Mouse (Mus musculus): ENCODE measurements around the gene Npnt. TPM values are rescaled to one million over a fixed set of nuclear protein-coding genes. Genes with fewer than 3 reads are reported as not detected.

Npnt gene
- polyA plus RNA-seq, 1 experiment = 0.03 TPM

DNA sequence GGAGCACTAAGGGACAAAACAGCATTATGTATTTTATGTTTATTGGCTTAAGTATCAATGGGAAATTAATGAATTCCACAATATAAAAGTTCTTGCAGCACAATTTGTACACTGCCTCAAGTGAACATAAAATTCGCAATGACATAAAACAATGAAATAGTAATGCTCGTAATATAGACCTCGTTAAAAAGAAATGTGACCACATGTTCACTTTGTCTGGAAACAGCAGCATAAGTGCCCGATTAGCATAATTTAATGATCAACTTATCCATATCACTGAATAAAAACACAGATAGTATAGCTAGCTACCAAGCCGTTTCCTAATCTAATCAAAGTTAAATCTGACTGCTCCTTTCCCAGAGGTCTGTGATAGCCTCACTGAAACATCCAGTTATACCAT lies 39.4 kb downstream of the Npnt start:
- TF ChIP-seq GATA1 (IDR thresholded peaks at IDR 0.05; ENCODE audit: low read length) = no peak

DNA sequence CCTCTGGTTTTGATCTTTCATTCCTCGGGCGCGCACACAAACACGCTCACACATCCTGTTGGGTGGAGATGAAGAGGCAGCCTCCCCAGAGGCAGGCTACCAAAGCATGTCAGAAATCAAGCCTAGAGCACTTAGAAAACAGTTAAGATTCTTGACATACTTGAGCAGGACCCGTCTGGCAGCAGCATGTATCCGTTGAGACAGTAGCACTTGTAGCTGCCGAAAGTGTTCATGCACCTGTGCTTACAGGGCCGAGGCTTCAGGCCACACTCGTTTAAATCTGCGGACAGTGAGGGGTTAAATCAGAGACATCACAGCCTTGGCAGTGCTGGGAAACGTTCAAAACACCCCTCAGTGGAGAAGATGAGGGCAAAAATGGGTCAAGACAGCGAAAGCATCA lies 40.4 kb downstream of the Npnt start:
- TF ChIP-seq GATA1 (IDR thresholded peaks at IDR 0.05; ENCODE audit: low read length) = no peak

DNA sequence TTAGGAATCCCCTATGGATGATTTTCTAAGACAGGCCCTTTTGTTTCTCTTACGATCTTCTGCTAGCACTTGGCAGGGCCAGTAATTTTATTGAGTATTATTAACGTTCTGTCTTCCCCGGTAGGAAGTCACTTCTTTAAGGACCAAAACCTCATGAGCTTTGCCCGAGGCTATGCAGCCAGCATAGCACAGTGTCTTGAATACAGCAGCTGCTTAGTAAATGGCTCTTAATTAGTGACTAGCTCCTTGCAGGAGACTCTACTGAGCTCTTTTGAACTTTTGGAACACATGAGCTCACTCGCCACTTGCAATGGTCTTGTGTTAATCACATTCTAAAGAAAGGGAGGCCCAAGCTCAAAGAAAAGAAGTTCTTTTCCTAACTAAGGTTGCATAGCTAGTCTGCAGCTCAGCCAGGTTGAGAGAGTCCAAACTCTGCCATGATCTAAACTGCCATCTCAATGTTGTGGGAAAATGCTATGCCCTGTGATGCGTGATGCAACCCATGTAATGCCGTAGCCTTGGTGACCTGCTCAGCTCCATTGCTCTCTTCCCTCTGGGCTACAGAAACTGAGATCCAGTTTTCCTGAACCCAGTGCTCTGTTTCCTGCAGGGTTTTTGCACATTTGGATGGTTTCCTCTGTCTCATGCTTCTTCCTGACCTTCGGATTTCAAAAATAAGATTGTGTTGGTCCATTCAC lies 42.4 kb downstream of the Npnt start:
- no peak for TF ChIP-seq GATA1 (IDR thresholded peaks at IDR 0.05; ENCODE audit: low read length)

DNA sequence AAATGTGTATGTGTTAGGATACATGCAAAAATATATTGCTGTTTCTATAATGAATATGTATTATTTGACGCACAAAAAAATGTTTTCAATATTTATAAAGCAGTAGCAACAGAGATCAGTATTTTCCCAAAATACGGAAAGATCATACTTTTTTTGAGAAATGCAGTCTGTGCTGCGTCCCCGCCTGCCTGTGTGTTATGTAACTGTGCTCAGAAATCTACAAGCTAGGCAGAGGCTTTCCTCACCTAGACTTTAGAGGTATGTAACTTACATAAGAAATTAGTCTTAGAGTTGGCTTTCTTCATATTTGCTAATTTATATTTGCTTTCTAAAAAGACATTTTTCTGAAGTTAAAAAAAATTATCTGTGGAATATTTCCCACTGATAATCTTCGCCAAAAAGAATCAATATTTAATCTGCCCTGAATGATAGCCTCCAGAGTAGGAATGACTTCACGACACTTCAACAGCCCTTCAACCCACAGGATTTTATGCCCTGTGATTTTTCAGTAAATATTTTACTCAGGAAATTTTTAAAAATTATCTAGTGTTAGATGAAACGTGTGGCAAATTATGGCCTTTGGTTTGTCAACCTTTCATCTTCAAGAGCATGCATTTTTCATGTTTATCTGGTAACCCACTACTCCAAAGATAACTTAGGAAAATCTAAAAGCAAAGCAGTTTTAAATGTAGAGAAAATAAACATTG lies 44.7 kb downstream of the Npnt start:
- no peak for TF ChIP-seq GATA1 (IDR thresholded peaks at IDR 0.05; ENCODE audit: low read length)

DNA sequence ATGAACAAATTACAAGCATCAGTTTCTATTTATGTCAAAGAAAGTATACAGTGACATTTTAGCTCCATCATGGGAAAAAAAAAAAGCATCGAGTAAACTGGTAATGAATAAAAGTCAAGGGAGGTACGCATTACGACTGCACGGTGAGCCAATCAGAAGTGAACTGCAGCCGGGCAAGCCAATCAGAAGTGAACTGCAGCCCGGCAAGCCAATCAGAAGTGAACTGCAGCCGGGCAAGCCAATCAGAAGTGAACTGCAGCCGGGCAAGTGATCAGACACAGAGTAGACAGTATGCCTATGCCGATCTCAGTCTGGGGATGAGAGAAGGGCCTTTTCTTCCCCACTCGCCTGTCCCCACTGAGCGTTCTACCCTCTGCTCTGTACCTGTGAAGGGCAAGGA lies 46.7 kb downstream of the Npnt start:
- no peak for TF ChIP-seq GATA1 (IDR thresholded peaks at IDR 0.05; ENCODE audit: low read length)

DNA sequence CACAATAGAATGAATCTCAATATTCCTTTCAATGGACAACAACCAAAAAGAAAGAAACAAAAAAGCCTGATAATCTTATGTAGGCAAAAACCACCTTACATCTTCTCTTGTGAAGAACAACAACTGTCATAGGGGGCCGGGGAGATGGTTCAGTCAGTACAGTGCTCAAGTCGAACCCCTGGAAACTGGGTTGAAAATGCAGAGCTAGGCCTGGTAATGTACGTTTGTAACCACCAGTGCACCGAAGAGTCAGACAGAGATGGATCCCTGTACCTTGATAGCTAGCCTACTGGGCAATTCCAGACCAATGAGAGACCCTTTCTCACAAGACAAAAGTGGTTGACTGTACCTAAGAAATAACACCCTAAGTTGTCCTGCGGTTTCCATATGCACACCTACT lies 47.2 kb downstream of the Npnt start:
- no peak for TF ChIP-seq GATA1 (IDR thresholded peaks at IDR 0.05; ENCODE audit: low read length)

DNA sequence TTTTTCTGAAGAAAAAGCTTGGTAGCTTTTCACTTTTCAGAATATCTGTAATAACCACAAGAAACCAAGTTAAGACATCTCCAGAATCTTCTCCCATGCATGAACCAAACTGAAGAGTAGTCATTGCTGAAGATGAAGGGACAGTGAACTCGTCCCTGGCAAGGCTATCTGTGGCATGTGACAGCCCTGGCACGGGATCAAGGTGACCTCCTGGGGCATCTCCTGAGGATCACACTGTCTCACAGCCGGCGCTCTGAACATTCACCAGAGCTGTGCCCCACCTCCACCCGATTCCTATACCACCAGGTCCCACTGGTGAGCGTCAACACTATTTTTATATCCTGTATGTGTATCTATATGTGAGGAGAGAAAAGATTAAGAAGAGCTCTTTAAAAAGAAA lies 47.9 kb downstream of the Npnt start:
- TF ChIP-seq GATA1 (IDR thresholded peaks at IDR 0.05; ENCODE audit: low read length) = no peak

DNA sequence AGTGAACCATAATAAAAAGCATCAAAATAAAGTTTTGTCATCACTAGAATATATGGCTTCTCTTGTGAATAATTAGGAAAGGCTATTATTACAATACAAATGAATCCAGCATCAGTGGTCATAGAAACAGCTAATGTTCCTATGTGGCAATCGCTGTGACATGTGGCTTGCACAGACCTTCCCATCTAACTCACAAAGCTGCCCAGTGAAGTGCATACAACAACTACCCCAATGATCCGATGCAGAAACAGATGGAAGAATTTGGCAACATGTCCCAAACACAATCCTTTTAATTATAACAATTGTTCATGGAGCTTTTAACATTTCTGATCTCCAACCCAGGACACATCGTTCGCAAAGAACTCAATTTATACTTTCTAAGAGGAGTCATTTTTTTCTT lies 52.2 kb downstream of the Npnt start:
- no peak for TF ChIP-seq GATA1 (IDR thresholded peaks at IDR 0.05; ENCODE audit: low read length)

DNA sequence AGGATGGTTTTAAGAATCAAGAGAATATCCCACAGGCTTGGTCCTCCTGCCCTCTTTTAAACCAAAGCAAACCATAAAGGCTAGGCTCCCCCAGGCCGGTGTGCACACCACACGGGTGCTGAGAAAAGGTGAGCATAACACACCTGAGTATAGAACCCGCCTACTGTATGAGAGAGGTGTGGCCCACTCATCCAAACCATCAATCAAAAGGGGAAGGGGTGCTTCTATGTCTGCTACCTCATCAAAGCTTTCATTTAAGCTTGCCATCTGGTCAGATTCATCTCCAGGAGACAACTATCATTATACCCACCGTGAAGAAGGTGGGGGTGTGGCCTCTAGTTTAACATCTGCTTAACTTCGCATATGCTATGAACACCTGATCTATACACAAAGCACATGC lies 52.7 kb downstream of the Npnt start:
- TF ChIP-seq GATA1 (IDR thresholded peaks at IDR 0.05; ENCODE audit: low read length) = no peak

DNA sequence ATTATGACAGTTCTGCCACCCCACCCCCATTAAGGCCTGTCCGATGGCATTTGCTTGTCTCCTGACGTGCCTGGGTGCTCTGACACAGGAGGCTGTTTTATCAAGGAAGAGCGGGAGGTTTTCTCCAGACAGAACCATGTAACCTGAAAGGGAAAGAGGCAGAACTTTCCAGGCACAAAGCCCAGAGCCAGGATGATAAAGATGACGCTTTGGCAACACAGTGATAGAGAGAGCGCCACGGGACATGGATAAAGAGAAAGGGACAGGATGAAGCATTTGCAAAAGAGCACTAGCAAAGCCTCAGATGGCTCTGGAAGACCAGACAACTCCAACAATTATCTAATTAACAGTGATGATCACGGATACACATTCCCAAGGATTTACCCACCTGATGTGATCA lies 56.0 kb downstream of the Npnt start:
- TF ChIP-seq GATA1 (IDR thresholded peaks at IDR 0.05; ENCODE audit: low read length) = no peak

DNA sequence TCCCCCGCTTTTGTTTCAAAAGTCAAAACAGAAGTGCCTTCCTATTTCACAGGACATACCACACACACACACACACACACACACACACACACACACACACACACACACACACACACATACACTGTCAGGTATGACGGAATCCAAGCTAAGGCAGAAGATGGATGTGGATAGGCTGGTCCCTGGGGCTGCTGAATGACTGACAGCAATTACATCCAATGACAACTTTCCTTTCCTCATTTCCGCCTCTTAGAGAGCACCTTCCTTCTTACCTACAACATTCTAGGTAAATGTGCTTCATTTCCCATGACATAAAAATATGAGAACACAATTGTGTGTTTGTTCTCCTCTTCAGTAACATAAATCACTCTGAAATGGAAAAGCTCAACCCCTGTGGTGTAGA lies 56.4 kb downstream of the Npnt start:
- TF ChIP-seq GATA1 (IDR thresholded peaks at IDR 0.05; ENCODE audit: low read length) = no peak

DNA sequence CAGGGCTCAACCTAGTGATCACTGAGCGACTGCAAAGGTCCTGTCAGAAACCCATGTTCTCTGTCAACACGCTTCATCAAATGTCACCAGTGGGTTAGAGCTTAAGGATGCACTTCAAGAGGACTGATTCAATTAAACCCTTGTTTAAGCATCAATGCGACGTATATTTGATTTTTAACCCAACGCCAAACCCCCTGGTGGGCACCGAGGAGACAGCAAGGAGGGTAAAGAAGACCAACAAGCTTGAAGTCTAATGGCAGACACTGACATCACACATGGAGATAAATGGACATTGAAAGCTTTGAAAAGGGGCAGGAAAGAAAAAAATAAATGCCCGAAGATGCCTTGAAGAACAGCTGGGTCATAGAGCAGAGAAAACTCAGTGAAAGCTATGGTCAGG lies 57.0 kb downstream of the Npnt start:
- no peak for TF ChIP-seq GATA1 (IDR thresholded peaks at IDR 0.05; ENCODE audit: low read length)

DNA sequence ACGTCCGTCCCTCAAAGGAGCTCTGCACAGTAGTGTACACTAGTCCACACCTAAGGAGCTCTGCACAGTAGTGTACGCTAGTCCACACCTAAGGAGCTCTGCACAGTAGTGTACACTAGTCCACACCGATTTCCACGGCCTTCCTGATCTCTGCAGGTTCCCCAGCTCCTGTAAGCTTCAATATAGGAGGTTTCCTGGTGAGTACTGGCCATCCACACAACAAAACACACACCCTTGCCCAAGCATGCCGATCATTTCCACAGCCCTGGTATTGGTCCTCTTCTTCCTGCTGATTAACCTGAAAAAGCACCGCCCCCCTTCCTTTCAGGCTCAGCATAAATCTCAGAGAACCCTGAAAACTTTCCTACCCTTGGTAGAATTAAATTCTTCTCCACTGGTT lies 57.6 kb downstream of the Npnt start:
- no peak for TF ChIP-seq GATA1 (IDR thresholded peaks at IDR 0.05; ENCODE audit: low read length)

DNA sequence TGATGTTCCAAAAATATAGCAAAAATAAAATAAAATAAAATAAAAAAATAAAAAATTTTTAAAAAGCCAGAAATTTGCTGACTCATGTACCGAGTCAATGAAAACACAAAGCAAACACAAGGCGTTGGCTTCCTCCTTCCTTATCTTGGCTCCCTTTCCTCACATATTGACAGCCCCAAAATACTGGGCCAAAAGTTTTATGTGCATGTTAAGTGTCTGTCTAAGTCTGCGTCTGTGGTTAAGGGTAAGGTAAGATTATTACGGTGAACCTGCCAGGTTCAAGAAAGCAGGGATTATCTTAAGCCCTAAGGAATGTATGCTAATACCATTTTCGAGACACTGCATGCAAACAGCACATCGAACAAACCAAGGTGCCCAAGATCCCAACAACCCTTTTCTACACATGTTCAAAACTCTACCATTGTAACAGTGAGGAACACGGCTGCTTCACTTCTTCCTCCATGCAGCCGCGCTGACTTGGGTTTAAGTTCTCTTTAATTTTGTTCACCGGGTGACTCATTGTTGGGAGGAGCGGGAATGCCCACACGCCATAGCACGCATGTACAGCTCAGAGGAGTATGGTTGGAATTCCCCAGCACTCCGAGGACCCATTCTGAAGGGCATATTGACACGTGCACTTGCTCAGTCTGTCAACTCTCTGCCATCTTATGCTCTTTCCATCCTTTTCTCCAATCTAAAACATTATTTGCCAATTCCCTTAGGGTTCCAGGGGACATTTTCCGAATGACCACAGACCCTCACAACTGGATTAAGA lies 62.8 kb downstream of the Npnt start:
- TF ChIP-seq GATA1 (IDR thresholded peaks at IDR 0.05; ENCODE audit: low read length) = no peak

DNA sequence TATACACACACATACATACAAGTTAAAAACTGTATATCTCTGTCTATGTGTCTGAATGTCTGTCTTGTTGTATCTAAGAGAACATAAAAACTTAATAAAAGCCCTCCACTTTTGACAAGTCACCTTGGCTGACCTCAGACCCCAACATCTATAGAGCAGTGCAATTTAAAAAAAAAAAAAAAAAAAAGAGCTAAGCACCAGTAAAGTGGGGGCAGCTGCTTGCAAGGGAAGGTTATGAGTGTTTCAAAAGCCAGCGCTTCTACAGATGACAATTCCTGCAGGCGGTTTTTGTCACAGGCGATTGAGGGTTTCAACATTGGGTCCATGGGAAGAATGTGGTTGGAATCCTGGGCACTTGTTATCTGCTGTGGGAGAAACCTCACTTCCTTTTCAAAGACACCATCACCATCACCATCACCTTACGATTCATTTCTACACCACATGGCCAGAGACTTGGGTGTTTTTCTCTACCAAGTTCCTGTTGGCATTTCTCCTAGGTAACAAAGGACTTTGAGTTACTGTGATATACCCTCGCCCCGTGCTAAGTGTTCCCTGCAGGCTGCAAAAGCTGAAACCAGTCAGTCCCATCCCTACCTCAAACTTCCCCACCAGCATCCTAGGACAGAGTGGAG lies 63.6 kb downstream of the Npnt start:
- no peak for TF ChIP-seq GATA1 (IDR thresholded peaks at IDR 0.05; ENCODE audit: low read length)

DNA sequence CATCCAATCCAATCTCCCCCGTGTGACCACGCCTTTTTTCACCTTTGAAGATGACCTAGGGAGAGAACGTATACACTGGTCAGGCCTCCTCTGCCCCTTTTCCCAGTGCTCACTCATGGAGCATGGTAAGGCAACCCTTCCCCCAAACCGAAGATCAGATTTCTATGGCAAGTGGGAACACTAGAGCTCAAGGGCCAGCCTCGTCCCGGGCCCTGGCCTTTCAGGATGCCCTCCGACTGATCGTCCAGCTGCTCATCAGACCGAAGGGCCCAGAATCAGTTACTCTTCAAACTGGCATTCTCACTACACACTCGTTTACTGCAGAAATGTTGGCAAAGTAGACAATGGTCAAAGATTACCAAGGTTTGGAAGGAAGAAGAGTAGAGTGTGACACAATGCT lies 65.6 kb downstream of the Npnt start:
- no peak for TF ChIP-seq GATA1 (IDR thresholded peaks at IDR 0.05; ENCODE audit: low read length)

All from G1E-ER4 (cell line).